Mouse (Mus musculus): ENCODE measurements around the gene Csnk2a2.

Csnk2a2 gene

DNA sequence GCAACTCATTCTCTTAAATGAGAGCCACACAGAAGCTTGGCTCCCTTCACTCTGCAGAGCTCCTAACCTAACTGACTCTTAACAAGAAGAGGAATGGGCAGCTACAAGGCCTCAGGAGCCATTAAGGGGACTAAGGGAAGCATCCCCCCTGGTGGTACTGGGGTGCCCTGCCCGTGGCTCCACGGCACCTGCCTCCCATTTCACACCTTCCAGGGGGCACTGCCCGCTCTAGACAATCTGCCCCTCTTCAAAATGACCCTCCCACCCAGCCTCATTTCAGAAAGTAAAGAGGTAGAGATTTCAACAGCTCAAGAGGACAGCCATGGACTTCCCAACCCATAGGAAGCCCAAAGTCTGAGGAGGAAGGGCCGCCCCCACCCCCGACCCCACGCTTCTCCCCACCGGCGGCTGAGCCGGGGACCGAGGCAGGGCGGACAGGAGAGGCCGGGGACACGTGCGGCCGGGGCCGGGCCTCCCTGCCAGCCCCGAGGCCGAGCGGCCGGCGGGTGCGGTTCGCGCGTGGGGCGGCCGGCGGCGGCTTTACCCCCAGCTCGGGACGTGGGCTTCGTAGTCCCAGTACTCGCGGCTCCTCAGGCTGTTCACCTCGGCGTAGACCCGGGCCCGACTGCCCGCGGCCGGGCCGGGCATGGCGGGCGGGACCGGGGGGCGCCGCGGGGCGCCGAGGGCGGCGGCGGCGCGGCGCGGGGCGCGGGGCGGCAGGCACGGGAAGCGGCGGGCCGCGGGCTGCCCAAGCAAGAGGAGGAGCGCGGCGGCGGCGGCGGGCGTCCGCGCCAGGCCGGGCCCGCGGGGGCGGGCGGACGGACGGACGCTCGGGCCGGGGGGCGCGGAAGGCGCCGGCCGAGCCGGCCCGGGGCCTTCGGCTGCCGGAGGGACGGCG is 1.8 kb downstream of the Csnk2a2 start:
- DNase-seq (ENCODE audit: low read depth, low spot score) = peak; percentile 6

GRCm38 (mm10) chr8:95470008-95470407 is 19.8 kb downstream of the Csnk2a2 start:
- DNase-seq (ENCODE audit: low read depth, low spot score) = no peak

DNA sequence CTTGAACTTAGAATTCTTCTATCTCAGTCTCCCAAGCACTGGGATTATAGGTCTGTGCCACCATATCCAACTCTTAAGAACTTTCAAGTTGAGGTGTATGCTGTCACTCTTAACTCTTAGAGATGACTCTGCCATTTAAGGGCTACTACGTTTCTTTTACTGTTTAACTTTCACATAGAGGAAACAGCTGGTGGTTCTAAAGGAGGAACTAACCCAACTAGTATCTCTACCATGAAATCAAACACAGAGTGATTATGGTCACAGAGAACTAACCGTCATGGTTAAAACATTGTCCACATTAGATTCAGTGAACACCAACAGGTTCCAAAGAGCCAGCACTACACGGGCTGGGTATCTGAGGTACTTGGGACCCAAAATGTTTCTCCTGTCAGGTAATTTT is 20.8 kb downstream of the Csnk2a2 start:
- no peak for DNase-seq (ENCODE audit: low read depth, low spot score)

GRCm38 (mm10) chr8:95466543-95466942 is 23.3 kb downstream of the Csnk2a2 start:
- DNase-seq (ENCODE audit: low read depth, low spot score) = no peak

GRCm38 (mm10) chr8:95452518-95452917 is 37.3 kb downstream of the Csnk2a2 start:
- no peak for DNase-seq (ENCODE audit: low read depth, low spot score)

GRCm38 (mm10) chr8:95450271-95450670 is 39.6 kb downstream of the Csnk2a2 start:
- no peak for DNase-seq (ENCODE audit: low read depth, low spot score)

- no peak for DNase-seq (ENCODE audit: low read depth, low spot score)
These were observed 42.2 kb downstream of the Csnk2a2 start for GRCm38 (mm10) chr8:95447661-95448060.

- no peak for DNase-seq (ENCODE audit: low read depth, low spot score)
These were observed 44.8 kb downstream of the Csnk2a2 start for GRCm38 (mm10) chr8:95445042-95445441.

GRCm38 (mm10) chr8:95441491-95442039 is 48.3 kb downstream of the Csnk2a2 start:
- no peak for DNase-seq (ENCODE audit: low read depth, low spot score)

DNA sequence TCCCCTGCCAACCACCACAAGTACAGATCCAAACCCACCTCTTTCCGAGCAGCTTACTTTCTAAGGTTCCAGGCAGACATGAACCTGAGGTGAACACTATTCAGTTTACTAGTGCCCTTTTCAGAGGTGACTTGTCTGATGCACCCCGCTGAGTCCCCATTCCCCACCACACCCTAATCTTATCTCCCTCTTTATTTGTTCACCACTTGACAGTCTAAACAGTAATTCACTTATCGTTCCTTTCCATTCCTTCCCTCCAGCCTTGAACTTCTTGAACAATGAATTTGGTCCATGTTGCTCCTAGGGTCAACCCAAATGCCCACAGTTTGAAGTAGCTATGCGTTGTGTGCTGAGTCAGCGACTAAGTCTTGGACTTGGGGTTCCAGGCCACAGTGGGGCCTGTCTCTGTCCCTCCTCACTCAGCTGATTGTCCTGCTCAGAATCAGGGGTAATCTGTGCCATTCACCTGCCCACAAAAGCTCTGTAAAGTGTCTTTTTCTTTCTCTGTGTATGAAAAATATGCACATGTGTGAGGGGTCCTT is 49.6 kb downstream of the Csnk2a2 start:
- DNase-seq (ENCODE audit: low read depth, low spot score) = no peak

DNA sequence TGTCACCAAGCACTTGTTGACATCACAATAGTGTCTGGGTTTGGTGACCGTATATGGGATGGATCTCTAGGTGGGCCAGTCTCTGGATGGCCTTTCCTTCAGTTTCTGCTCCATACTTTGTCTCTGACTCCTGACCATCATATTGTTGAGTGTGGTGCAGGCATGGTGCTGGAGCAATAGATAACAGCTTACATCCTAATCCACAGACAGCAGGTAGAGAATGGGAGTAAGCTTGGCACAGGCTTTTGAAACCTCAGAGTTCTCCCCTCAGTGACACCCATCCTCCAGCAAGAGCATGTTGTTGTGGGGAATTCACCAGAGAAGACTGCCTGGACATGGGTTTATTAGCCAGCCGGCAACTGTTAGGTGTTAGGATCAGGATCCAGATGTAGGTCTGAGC is 50.4 kb downstream of the Csnk2a2 start:
- DNase-seq (ENCODE audit: low read depth, low spot score) = no peak

DNA sequence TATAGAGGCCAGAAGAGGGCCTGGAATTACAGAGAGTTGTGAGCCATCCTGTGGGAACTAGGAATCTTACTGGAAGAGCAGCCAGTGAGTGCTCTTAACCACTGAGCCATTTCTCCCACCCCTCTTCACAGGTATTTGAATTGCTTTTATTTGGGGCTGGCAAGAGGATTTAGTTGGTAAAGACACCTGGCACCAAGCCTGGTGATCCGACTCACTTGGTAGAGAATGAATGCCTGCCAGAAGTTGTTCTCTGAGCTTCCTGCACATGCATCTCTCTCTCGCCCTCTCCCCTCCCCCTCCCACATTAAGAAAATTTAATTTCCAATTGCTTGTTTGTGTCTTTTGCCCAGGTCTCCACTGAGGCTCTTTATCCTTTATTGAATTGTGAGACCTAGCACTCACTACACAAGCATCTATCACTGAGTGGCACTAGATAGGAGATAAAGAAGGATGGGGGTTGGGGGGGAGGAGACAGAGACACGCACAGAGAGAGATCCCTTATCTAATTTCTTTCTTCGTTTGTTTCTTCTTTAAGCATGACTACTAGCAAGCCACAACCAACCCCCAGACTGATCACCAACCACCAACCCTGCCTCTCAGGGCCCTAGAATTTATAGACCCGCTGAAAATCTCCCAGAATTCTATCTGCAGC is 52.4 kb downstream of the Csnk2a2 start:
- DNase-seq (ENCODE audit: low read depth, low spot score) = no peak

DNA sequence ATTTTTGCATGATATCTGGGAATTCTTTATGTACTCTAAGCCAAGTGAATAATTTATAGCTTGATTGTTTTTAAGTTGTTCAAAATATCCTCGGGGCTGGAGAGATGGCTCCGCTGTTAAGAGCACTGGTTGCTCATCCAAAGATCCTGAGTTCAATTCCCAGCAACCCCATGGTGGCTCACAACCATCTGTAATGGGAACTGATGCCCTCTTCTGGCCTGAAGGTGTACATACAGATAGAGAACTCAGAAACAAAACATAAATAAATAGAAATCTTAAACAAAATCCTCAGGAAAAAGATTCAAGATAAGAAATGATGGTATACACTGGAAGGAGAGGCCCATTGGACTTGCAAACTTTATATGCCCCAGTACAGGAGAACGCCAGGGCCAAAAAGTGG is 53.9 kb downstream of the Csnk2a2 start:
- no peak for DNase-seq (ENCODE audit: low read depth, low spot score)

DNA sequence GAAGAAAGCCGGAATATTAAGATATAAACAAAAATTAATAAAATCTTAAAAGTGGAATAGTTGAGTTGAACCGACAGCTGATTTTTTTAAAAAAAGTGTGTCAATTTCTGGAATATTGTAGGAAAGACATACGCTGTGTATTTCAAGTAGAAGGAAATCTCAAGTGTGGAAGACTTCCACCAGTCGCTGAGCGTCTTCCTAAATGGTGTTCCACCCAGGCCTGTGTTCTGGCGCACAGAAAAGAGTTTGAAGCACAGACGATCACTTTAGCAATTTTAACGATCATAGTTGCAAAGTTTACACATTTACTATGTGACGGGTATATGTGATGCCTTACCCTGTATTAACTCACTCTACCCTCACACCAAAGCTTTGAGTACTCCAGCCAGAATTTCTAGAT is 54.4 kb downstream of the Csnk2a2 start:
- DNase-seq (ENCODE audit: low read depth, low spot score) = no peak

GRCm38 (mm10) chr8:95434686-95435439 is 55.0 kb downstream of the Csnk2a2 start, which contains the start of gene Cfap20:
Cfap20 (minus strand) TSS chr8:95434869.
- DNase-seq (ENCODE audit: low read depth, low spot score) = peak; percentile 99

GRCm38 (mm10) chr8:95434233-95434632 is 55.6 kb downstream of the Csnk2a2 start:
- peak; percentile 23 for DNase-seq (ENCODE audit: low read depth, low spot score)

GRCm38 (mm10) chr8:95433124-95433523 is 56.7 kb downstream of the Csnk2a2 start:
- no peak for DNase-seq (ENCODE audit: low read depth, low spot score)

DNA sequence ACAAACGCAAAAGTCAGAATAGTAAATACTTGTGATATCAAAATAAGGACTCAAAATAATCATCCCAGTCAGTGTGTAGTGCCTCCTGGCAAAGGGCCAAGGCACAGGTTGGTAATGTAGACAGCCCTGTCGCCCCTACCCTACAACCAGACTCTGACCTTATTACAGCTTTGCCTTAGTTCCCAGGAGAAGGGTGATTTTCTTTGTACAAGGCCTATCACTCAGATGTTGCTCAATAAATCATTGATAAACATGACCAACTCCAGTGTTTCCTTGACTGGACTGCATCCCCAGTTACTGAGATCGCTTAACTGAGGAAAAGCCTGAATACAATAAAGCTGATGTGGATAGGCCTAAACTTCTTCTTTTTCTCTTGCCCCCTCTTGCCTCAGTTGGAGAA is 57.4 kb downstream of the Csnk2a2 start:
- DNase-seq (ENCODE audit: low read depth, low spot score) = no peak

DNA sequence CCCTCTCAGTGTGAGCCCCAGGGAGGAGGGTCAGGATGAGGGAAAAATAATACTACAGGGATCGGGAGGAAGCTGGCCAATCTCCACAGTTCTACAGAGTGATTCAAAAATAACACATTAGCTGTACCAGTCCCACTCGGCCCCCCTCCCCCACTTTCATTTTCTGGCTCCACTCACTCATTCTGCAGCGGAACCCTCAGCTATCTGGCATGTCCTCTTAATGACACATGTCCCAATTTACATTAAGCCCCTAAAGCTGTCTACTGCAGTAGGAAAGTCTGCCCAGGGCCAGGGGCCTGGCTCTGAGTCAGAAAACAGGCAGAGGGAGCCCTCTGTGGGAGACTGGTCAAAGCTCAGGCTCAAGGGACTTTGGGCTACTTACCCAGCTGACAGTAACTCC is 59.9 kb downstream of the Csnk2a2 start:
- DNase-seq (ENCODE audit: low read depth, low spot score) = peak; percentile 34

- DNase-seq (ENCODE audit: low read depth, low spot score) = peak; percentile 91
These were observed 62.0 kb downstream of the Csnk2a2 start for GRCm38 (mm10) chr8:95427594-95428535.

Measured in mesoderm, embryonic 11.5 days (tissue).